Mouse (Mus musculus): Measurements from ENCODE around the gene Prkag1.
"Not testable (repeated sequence)": the region's sequence is repeated elsewhere in the genome, so short reads cannot be mapped to it uniquely, and the experiment has no call there.

Gene Prkag1

GRCm38 (mm10) chr15:98820937-98821336 lies 10.4 kb downstream of the Prkag1 start:
- no peak for DNase-seq

- no peak for DNase-seq
Measured at GRCm38 (mm10) chr15:98818171-98818570, 13.2 kb downstream of the Prkag1 start.

DNA sequence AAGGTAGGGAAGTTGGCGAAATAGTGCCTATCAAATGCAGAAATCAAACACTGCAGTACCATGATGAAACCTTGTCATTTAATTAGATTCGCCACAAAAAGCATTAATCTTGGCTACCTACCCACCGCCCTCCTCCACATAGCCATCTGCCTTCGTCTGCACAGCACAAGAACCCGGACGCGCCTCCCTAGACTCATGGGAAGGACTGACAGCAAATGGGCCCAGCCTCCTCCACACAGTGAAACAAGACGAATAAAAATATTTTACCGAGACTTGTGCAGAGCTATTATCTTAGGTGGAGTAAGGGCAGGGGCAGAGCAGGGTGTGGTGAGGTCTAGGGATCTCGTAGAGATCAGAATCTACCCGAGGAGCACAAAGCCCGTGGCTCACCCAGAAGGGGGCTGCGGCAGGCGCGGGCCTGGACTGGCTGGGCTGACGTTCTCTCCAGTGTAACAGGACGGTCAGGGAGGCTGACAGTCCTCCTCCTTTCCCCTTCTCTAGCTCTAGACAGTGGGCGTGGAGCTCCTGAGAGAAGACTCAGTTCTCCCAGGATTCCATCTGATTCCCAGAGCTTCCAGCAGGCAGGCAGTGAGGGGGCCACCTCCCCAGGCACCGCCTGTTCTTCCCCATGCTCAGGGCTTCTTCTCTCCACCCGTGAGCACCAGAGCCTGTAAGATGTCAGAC lies 18.4 kb downstream of the Prkag1 start:
- no peak for DNase-seq

DNA sequence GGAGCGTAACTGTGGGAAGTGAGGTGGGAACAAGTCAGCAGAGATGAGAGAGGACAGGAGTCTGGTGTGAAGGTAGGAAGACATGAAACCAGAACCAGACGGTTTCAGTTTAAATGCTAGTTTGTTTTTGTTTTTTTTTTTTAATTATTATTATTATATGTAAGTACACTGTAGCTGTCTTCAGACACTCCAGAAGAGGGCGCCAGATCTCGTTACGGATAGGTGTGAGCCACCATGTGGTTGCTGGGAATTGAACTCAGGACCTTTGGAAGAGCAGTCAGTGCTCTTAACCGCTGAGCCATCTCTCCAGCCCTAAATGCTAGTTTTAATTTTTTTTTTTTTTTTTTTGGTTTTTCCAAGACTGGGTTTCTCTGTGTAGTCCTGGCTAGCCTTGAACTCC lies 21.1 kb downstream of the Prkag1 start:
- not testable (repeated sequence) for DNase-seq

DNA sequence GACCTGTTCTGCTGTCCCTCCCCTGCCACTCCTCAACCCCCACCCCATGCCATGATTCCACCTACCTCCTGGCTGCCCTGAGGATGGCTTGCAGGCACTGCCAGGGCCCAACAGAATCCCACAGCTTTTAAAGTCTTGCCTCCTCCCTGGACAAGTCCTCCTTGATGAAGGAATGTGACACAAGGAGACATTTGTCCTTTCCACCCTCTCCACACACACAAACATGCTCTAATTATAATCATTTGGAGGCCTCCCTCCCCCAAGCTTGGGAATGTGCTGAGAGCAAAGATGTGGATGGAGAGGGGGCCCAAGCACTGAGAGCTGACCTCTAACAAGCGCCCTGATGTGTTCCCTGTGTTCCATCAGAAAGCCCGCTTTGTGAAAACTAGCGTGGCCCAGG lies 21.9 kb downstream of the Prkag1 start, which contains the start of gene Ddn:
TSS of gene Ddn (minus strand) at position 101 of the 400 bp plus-strand sequence.
- no peak for DNase-seq

DNA sequence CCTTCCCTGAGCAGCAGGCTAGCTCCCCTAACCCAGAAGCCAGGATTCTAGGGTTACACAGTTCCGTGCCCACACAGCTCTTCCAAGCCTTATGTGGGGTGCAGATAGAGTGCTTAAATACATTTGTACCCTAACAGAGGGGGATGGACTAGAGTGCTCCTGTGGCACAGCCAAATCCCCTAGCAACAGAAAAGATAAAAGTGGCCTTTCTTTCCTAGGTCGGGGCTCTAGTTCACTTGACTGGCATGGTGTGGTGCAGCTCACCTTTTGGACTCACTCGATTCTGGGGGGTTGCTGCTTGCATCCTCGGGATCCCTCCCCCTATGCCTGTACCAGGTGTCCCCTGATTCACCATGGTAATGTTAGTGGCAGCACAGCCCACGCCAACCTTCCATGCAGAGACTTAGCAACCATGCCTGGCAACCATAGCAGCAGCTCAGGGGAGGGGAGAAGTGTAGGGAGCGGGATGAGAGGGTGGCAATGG lies 22.6 kb downstream of the Prkag1 start:
- DNase-seq, result no peak

DNA sequence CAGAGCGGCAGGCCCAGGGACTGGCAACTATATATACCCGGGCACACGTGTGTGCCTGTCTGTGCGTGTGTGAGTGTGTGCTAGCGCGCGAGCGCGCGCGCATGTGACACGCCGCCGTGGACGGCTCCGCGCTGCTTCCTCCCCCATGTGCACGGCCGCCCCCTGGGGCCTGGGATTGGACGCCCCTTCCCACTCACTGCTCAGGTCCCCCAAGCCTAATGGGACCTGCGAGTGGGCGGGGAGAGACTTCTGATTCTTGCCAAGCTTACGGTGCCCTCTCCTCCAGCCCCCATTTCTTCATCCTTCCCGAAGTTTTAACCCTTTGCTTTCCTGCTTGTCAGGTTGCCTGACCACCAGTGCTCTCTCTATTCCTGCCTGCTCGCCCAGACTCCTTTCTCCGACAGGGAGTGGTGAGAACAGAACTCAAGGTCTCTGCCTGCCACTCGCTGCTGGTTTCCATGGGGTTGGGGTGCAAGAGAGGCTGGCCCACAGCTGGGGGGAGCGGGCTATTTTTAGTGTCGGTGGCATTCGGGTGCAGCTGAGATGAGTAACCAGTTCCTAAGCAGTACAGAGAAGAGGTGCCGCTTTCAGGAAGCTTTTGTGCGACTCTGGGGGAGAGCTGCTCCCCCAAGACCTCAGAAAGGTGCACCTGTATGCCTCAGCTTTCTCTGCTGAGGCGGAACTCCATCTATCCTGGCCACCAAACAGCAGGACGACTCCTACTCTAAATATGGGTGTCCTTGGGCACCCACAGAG lies 23.2 kb downstream of the Prkag1 start:
- DNase-seq, result peak; percentile 58 to 68

GRCm38 (mm10) chr15:98806809-98807770 lies 24.2 kb downstream of the Prkag1 start:
- no peak for DNase-seq

GRCm38 (mm10) chr15:98806071-98806808 lies 25.1 kb downstream of the Prkag1 start:
- DNase-seq, result no peak

GRCm38 (mm10) chr15:98805324-98806040 lies 25.8 kb downstream of the Prkag1 start:
- DNase-seq, result peak in 1 of 2 experiments; percentile 26

DNA sequence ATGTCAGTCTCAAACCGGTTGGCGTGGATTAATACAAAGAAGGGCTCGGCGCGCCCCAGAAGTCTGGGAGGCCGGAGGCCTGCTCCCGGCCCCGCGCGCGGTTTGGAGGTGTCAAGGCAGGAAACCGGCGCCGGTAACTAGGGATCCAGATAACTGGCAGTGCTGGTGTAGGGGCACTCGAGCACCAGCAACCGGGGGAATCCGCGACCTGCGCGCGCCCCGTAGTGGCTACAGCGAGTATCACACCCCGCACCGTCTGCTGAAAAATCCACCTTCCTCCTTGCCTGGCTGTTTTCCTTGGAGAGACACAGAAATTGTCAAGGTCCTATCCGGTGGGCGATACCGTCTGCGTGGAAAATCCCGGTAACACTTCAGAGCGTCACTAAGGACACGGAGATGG lies 27.3 kb downstream of the Prkag1 start:
- DNase-seq, result peak; percentile 52 to 64

- DNase-seq, result no peak
Measured at GRCm38 (mm10) chr15:98802926-98803325, 28.4 kb downstream of the Prkag1 start.

- DNase-seq, result no peak
Measured at GRCm38 (mm10) chr15:98799396-98799795, 31.9 kb downstream of the Prkag1 start.

DNA sequence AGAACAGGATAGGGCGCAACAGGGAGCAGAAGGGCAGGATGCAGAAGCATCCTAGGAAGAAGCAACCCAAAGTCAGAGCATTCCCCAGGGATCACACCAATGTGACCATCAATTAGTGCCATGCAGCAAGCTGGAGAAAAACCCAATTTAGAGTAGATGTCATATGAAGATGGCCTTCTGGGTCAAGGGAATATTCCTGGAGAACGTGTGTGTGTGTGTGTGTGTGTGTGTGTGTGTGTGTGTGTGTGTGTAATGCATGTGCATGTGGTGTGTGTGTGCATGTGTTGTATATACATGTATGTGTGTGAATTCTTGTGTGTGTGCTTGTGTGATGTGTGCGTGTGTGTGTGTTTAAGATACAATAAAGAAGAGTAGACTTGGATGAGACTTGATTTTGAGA lies 32.4 kb downstream of the Prkag1 start:
- DNase-seq, result no peak

DNA sequence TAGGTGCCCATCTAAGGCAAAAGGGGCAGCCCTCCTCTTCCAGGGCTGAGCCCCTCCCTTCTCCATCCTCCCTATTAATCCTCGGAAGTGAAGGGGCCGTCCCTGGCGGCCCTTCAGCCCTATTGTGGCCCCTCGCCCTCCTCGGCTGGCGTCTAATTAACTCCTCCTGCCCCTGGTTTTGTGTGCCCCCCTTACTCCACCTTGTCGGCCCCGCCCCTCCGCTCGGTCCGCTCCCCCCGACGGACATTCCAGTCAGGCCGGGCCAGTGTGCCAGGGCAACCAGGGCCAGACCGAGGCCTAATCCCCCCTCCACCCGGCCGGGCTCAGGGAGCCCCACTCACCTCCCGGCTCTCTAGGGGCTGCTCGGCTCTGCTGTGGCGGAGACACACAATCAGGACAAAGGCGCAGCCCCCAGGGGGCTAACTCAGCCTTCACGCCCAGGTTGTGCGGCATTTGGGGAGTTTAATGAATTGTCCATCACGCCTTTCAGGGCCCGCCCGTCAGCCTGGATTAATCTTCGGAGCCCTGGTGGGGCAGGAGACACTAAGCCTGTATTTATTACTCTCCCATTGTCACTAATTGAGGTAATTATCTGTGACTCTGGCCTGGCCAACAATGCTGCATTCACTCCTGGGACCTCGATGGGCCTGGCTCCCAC lies 33.4 kb downstream of the Prkag1 start:
- no peak for DNase-seq

GRCm38 (mm10) chr15:98796803-98797595 lies 34.3 kb downstream of the Prkag1 start:
- DNase-seq, result no peak

DNA sequence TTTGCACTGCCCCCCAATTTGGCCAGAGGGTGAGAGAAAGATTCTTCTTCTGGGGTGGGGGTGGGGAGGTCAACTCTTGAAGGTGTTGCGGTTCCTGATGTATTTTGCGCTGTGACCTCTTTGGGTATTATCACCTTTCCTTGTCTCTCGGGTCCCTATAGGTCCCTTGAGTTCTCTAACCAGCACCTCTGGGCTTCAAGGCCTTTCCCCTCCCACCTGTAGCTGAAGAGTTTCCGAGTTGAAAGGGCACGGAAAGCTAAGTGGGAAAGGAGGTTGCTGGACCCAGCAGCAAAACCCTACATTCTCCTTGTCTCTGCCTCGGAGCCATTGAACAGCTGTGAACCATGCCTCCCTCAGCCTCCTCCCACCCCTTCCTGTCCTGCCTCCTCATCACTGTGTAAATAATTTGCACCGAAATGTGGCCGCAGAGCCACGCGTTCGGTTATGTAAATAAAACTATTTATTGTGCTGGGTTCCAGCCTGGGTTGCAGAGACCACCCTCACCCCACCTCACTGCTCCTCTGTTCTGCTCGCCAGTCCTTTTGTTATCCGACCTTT lies 38.1 kb downstream of the Prkag1 start:
- DNase-seq, result no peak

DNA sequence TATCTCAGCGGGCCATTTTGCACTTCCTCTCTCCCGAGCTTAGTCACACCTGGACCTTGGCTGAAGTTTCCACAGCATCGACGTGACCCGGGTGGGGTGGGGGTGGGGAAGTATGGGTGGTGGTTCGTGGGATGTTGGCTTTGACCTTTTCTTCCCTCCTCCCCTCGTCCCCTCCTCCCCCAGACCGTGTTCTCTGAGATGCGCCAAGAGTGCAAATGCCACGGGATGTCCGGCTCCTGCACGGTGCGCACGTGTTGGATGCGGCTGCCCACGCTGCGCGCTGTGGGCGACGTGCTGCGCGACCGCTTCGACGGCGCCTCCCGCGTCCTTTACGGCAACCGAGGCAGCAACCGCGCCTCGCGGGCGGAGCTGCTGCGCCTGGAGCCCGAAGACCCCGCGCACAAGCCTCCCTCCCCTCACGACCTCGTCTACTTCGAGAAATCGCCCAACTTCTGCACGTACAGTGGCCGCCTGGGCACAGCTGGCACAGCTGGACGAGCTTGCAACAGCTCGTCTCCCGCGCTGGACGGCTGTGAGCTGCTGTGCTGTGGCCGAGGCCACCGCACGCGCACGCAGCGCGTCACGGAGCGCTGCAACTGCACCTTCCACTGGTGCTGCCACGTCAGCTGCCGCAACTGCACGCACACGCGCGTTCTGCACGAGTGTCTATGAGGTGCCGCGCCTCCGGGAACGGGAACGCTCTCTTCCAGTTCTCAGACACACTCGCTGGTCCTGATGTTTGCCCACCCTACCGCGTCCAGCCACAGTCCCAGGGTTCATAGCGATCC lies 38.9 kb downstream of the Prkag1 start:
- DNase-seq, result no peak

GRCm38 (mm10) chr15:98791771-98792170 lies 39.5 kb downstream of the Prkag1 start:
- no peak for DNase-seq
